Mouse (Mus musculus) embryonic fibroblast, embryonic 13.5 days (primary cell): ENCODE data around the gene Bmp10.

ENCODE experiments used
- CTCF ChIP-seq: IDR thresholded peaks from 2 replicates; pipeline ENCODE4 v1.5.1; 2011; ENCODE audit warnings: mild to moderate bottlenecking, control low read depth, low read length, moderate library complexity, borderline replicate concordance; ENCODE audit not compliant: insufficient read depth
- POLR2A ChIP-seq: IDR thresholded peaks from 2 replicates; pipeline ENCODE4 v1.6.1; 2011; ENCODE audit warnings: low read depth, mild to moderate bottlenecking, control low read depth, low read length, moderate library complexity

GRCm38 (mm10) chr6:87394783-87395182 is 34.0 kb upstream of the Bmp10 start:
- no peak for TF ChIP-seq POLR2A
- TF ChIP-seq CTCF = no peak
